Mouse (Mus musculus): ENCODE measurements around the gene Lmo1. TPM values are rescaled to one million over a fixed set of nuclear protein-coding genes. Genes with fewer than 3 reads are reported as not detected.
"Not testable (repeated sequence)": the region's sequence is repeated elsewhere in the genome, so short reads cannot be mapped to it uniquely, and the experiment has no call there.

The Lmo1 gene
- polyA plus RNA-seq, 1 experiment from 2014 or later: 11.8 TPM

DNA sequence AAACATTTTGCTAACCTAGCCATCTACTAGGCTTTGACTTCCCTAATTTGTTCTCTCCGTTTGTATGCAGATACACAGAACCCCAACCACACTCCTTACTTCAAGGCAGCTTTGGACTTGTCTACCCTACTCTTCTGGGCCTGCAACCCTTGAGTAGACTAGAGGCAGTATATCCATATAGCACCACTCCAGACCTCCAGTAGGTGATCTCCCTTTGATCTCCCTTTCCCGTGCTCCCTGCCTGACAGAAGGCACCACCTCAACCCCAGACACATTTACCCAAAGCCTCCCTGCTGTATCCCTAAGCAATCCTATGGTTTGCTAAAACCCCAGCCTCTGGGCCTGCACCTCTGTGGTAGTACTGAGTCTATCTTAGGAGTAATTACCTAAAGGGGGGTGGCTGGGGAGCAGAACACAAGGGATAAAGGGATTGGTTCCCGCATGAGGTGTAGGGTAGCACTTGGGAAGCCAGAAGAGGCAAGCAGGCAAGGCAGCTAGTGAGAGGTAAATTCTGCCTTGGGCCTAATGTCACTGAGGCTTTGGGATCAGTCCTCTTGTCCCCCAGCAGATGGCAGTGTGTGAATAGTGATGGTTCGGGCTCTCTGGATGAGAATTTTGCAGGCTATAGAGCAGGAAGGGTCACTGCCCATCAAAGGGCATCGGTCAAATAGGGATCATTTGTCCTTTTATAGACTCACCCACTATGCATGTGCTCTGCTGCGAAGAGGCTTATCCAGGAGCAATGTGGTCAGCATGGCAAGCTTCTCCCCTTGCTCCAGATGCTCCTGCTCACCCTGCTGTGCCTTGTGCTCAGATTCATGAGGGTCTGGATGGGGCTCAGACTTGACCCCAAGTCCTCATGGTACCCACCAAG lies 76.6 kb downstream of the Lmo1 start:
- no peak overlapping the region for H3K27ac ChIP-seq (ENCODE audit: low read length)
- H3K9ac ChIP-seq (ENCODE audit: low read length): no peak overlapping the region
- H3K4me1 ChIP-seq (replicated peaks; ENCODE audit: control insufficient read depth, insufficient read depth, low read length): no peaks in the 10 kb centered on the region
- no peak overlapping the region for H3K4me2 ChIP-seq (ENCODE audit: low read depth, low read length)
- H3K27me3 ChIP-seq (ENCODE audit: control insufficient read depth, insufficient read depth, low read depth, low read length): no peaks in the 10 kb centered on the region
- H3K9me3 ChIP-seq (ENCODE audit: control insufficient read depth, low read length): no peaks in the 10 kb centered on the region
- no peaks in the 10 kb centered on the region for H3K36me3 ChIP-seq (ENCODE audit: control insufficient read depth, insufficient read depth, low read length)
- 35% methylated on average over 6 of the region's 6 CpGs for WGBS
- ATAC-seq (ENCODE audit: low read depth): no peak
- no peak overlapping the region for H3K4me3 ChIP-seq (ENCODE audit: low read length)

DNA sequence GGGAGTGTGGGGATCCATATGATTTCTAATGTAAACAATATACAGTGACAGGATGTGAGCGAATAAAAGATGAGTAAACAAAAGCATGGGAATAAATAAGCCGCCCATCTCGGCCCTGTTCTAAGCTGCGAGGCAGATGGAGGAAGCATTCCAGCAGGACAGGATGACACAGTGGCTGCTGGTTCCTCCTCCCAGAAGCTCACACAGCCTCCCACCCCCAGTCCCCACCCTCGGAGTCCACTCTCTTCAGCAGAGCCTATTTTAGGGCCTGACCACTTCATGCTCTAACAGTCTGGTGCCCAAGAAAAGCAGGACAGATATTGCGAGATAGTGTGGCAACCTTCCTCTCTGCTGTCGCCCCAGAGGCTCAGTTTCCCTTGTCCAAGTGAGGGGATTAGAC lies 77.8 kb downstream of the Lmo1 start:
- Histone ChIP-seq H3K4me1 (replicated peaks; ENCODE audit: control insufficient read depth, insufficient read depth, low read length) (no peaks in the 10 kb centered on the region), H3K27ac (ENCODE audit: low read length) (no peak overlapping the region), H3K9me3 (ENCODE audit: control insufficient read depth, low read length) (no peaks in the 10 kb centered on the region), H3K36me3 (ENCODE audit: control insufficient read depth, insufficient read depth, low read length) (no peaks in the 10 kb centered on the region), H3K4me2 (ENCODE audit: low read depth, low read length) (no peak overlapping the region), H3K4me3 (ENCODE audit: low read length) (no peak overlapping the region), H3K9ac (ENCODE audit: low read length) (no peak overlapping the region), H3K27me3 (ENCODE audit: control insufficient read depth, insufficient read depth, low read depth, low read length) (no peaks in the 10 kb centered on the region)
- WGBS: 48% methylated on average over 7 of the region's 7 CpGs
- no peak for ATAC-seq (ENCODE audit: low read depth)

DNA sequence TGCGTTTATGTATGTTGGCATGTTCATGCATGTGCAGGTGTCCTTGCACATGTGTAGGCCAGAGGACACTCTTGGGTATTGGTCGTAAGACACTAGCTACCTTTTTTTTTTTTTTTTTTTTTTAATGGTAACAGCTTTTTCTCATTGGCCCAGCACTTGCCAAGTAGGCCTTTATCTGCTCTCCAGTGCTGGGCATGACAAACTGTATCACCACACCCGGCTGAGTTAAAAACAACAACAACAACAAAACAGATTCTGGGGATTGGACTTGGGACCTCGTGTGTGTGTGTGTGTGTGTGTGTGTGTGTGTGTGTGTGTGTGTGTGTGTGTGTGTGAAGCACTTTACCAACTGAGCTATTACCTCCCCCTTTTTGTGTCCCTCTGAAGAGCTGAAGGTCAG lies 78.4 kb downstream of the Lmo1 start:
- Histone ChIP-seq H3K4me1 (replicated peaks; ENCODE audit: control insufficient read depth, insufficient read depth, low read length) (no peaks in the 10 kb centered on the region), H3K27ac (ENCODE audit: low read length) (no peak overlapping the region), H3K27me3 (ENCODE audit: control insufficient read depth, insufficient read depth, low read depth, low read length) (no peaks in the 10 kb centered on the region), H3K4me2 (ENCODE audit: low read depth, low read length) (no peak overlapping the region), H3K9me3 (ENCODE audit: control insufficient read depth, low read length) (no peaks in the 10 kb centered on the region), H3K36me3 (ENCODE audit: control insufficient read depth, insufficient read depth, low read length) (no peaks in the 10 kb centered on the region), H3K9ac (ENCODE audit: low read length) (no peak overlapping the region), H3K4me3 (ENCODE audit: low read length) (no peak overlapping the region)
- WGBS: 71% methylated on average over 4 of the region's 4 CpGs
- no peak for ATAC-seq (ENCODE audit: low read depth)

DNA sequence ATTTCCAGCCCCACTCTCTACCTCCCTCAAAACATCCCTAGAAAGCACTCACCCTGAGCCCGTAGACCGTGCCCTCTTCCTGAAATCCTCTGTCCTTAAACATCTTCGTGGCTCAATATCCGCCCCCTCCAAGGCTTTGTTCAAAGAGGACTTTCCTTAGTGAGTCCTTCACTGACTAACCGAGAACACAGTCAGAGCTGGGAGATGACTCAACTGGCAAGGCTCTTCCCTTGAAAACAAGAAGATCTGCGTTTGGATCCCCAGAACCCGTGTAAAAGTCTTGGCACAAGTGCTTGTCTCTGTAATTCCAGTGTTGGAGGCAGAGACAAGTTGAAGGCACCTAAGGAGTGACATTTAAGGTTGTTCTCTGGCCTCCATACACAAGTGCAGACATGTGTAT lies 80.7 kb downstream of the Lmo1 start:
- Histone ChIP-seq H3K27ac (ENCODE audit: low read length) (no peak overlapping the region), H3K27me3 (ENCODE audit: control insufficient read depth, insufficient read depth, low read depth, low read length) (no peaks in the 10 kb centered on the region), H3K4me3 (ENCODE audit: low read length) (no peak overlapping the region), H3K4me2 (ENCODE audit: low read depth, low read length) (no peak overlapping the region), H3K36me3 (ENCODE audit: control insufficient read depth, insufficient read depth, low read length) (no peaks in the 10 kb centered on the region), H3K9ac (ENCODE audit: low read length) (no peak overlapping the region), H3K4me1 (replicated peaks; ENCODE audit: control insufficient read depth, insufficient read depth, low read length) (no peaks in the 10 kb centered on the region), H3K9me3 (ENCODE audit: control insufficient read depth, low read length) (no peaks in the 10 kb centered on the region)
- no peak for ATAC-seq (ENCODE audit: low read depth)
- no CpG with 5 or more reads among the region's 7 CpGs for WGBS

DNA sequence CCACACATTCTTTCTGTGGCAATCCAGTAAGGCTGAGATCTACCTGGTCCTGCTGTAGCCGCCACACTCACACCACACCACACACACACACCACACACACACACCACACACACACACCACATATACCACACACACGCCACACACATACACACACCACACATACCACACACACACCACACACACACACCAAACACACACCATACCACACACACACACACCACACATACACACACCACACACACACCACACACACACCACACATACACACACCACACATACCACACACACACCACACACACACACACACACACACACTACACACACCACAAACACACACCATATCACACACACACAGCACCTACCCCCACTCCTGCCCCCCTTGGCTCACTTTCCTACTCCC lies 83.7 kb downstream of the Lmo1 start:
- not testable (repeated sequence) for H3K9me3 ChIP-seq (ENCODE audit: control insufficient read depth, low read length); H3K9ac ChIP-seq (ENCODE audit: low read length); H3K27me3 ChIP-seq (ENCODE audit: control insufficient read depth, insufficient read depth, low read depth, low read length); H3K27ac ChIP-seq (ENCODE audit: low read length); H3K4me2 ChIP-seq (ENCODE audit: low read depth, low read length); ATAC-seq (ENCODE audit: low read depth); H3K4me3 ChIP-seq (ENCODE audit: low read length); H3K36me3 ChIP-seq (ENCODE audit: control insufficient read depth, insufficient read depth, low read length); H3K4me1 ChIP-seq (replicated peaks; ENCODE audit: control insufficient read depth, insufficient read depth, low read length)
- no CpG with 5 or more reads among the region's 2 CpGs for WGBS

Other genes with a start within 250 kb of the Lmo1 start
- gene Nlrp10, start 245.0 kb downstream of the Lmo1 start, polyA plus RNA-seq (2015; fragmentation: Nextera tagmentation; extraction: Ambion mirVana): 1.0 and 1.1 TPM in 2 replicates
- gene Eif3f, start 240.8 kb downstream of the Lmo1 start, polyA plus RNA-seq (2015; fragmentation: Nextera tagmentation; extraction: Ambion mirVana): 79.4 and 80.3 TPM in 2 replicates
- gene Tub, start 224.9 kb downstream of the Lmo1 start, polyA plus RNA-seq (2015; fragmentation: Nextera tagmentation; extraction: Ambion mirVana): 1.3 and 1.7 TPM in 2 replicates
- 1.5 and 1.8 TPM in 2 replicates for gene Ric3, start 91.9 kb downstream of the Lmo1 start, polyA plus RNA-seq (2015; fragmentation: Nextera tagmentation; extraction: Ambion mirVana)

Data from lung, embryonic 16.5 days (tissue).